Mouse (Mus musculus) inflammation-experienced regulatory T-cells, adult 6 months (primary cell): ENCODE measurements around the gene Mon1a. TPM values are rescaled to one million over a fixed set of nuclear protein-coding genes. Genes with fewer than 3 reads are reported as not detected.

Source experiments
- ATAC-seq: one replicate; pipeline ENCODE4 v1.8.0; 2017
- polyA plus RNA-seq, 3 experiments: library from polyadenylated mRNA; unstranded; fragments of 100-300 nt; shearing (Covaris generic); gene quantifications; one replicate each; pipeline ENCODE4 v1.2.1; 2017

Mon1a gene
- polyA plus RNA-seq, 3 experiments from 2014 or later: 10.2 to 11.9 (median 10.6) TPM

DNA sequence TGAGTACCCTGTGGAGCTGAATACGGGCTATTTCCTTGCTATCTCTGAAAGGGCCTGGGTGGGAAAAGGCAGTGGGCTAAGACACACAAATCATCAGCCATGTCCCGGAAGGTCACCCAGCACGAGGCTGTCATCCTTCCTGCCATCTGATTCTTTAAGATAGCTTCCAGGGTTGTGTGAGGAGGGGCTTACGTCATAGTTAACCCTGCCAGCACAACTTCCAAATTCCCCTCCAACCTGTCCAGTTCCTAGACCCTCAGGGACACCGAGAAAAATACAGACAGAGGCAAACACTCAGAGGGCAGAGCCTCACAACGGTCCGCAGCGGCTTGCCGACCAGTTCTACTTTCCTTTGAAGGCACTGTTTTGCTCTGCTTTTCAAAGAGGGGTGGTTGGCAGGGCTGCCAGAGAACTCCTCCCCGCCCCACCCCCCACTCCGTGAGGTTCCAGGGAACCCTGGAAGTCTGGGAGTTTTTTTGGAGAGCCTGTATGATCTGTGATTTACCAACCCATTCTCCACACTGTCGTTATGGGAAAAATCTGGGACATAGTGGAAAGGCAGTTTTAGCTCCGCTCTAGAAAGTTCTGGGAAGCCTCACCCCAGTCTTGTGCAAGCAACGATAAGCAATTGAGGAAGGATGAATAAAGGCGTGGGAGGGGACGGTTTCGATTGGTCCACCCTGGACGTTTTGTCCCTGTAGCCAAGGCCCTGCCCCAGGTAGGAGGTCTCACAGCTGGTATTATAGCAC is 20.6 kb downstream of the Mon1a start:
- no peak for ATAC-seq

- ATAC-seq: no peak
Observed at GRCm38 (mm10) chr9:107910025-107910769, 22.2 kb downstream of the Mon1a start.

GRCm38 (mm10) chr9:107914764-107915420 is 26.9 kb downstream of the Mon1a start:
- ATAC-seq: no peak

- no peak for ATAC-seq
Observed at GRCm38 (mm10) chr9:107917895-107918608, 30.1 kb downstream of the Mon1a start.

- ATAC-seq: no peak
Observed at GRCm38 (mm10) chr9:107918884-107919283, 30.9 kb downstream of the Mon1a start.

DNA sequence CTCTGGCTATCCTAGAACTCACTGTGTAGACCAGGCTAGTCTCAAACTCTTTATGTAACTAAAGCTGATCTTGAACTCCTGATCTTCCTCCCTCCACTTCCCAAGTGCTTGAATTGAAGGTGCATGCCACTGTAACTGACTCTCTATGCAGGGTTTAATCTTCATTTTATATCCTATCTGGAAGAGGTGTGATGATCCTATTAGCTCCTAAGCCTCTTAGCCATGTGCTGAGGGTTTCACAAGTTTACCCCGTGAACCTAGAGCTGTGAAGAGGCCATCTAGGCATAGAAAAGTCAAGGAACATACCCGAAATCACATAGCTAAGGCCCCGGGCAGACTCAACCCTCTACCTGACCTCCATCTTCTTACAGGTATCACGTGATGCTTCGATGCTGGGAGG is 31.5 kb downstream of the Mon1a start:
- no peak for ATAC-seq

DNA sequence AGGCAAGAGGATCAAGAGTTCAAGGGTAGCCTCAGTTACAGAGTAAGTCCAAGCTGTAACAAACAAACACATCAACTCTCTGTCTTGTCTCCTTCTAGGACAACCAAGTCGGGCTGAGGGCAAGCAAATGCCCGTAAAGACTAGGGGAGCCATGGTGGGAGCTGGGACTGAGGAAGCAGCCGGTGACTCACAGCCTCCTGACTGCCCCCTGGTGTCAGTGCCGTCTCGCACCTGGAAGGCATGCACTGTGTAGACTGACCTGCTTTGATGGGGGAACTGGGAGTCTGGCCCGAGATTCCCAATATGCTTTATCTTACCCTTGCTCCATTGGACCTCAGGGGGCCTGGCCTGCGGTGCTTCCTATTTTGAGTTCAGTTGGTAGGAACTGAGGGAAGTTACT is 35.1 kb downstream of the Mon1a start:
- ATAC-seq: no peak

GRCm38 (mm10) chr9:107923956-107924355 is 36.0 kb downstream of the Mon1a start:
- ATAC-seq: no peak

GRCm38 (mm10) chr9:107925251-107925650 is 37.3 kb downstream of the Mon1a start:
- no peak for ATAC-seq

- no peak for ATAC-seq
Observed at GRCm38 (mm10) chr9:107926920-107927420, 39.0 kb downstream of the Mon1a start.

DNA sequence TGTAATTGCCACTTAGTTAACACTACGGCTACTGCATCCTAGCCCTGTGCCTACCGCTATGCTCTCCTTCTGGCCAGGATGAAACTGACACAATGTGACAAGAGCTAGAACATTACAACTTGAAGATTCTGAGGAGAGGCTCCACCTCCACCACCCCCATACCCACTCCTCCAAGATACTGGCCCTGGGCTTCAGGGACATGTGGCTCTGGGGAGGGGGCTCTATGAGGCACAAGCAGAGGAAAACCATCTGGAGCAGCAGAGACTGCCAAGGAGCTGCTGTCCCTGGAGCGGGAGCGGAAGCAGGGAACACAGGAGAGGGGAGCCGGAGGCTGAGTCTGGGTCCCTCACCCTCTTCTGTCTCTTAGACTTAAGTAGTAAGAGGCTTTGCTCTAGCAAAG is 39.8 kb downstream of the Mon1a start:
- ATAC-seq: no peak

GRCm38 (mm10) chr9:107928169-107928568 is 40.2 kb downstream of the Mon1a start, which contains the start of gene Actl11:
Gene Actl11, plus strand, starts transcription at chr9:107928469.
- ATAC-seq: no peak

DNA sequence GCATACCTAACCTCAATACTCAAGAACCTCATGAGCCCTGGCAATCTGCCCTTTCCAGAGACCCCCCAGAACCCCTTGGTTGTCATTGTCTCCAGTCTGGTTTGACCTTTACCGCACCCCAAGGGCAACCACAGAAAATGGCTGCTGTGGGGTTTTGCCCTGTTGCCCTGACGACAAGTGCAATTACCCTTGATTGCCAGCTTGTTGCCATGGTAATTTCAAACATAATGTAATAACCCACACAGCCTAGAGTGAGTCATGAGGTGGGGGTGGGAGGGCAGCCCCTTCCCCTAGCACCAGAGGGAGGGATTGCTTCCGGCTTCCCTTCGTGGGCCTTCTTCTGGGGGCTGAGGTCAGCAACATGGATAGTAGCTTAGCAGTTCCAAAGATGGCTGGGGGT is 44.3 kb downstream of the Mon1a start:
- no peak for ATAC-seq

DNA sequence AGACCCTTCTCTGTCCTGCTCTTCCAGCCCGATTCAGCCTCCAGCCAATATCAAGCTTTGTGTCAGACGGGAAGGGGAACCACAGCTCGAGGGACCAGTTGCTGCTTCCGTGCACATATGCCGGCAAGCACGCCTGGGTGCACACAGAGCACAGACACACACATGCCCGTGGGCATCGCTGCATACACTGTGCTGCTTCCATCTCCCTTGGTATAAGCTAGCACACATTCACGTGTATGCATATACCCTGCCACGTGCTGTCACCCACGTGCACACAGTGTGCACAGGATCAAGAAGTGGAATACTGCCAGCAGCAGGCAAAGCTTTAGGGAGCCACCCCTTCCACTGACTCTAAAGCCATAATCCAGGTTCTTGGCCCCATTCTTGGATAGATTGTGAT is 46.2 kb downstream of the Mon1a start:
- ATAC-seq: no peak

DNA sequence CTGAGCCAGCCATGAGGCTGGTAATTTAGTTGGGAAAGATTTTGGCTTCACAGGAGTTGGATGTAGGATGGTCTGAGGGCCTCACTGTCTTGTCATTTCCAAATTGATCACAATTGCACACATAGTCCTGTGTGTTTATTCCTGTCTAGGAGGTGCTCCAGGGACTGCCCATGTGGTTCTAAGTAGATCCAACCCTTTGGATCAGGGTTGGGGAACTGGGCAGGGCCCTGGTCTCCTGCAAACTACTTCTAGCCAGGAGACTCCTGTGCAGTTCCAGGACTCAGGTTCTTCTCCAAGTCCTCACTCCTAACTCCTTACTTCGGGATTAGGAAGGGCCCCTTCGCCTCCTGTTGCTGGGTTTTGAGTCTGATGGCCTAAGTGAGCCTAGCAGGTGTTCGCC is 47.4 kb downstream of the Mon1a start, which contains the start of gene Camkv:
Gene Camkv (plus strand): TSS at position 301 of the 400 bp plus-strand sequence.
- ATAC-seq: no peak

DNA sequence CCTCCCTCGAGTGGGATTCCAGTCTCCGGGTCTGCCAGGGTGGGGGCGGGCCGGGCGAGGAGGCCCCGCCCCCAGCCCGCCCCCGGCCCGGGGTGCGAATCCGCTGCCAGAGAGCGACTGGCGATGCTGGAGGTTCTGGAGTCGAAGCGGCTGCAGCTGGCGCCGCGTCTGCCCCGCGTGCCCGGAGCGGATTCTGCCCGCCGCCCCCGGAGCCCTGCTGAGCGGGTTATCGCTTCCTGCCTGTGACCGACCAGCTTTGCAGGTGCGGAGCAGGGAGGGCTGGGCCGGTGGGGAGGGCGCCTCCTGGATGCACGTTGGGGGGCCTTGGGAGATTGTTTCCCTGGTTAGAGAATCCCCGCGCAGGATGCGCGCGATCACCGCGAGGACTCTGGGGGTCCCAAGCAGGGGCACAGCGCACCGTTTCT is 47.9 kb downstream of the Mon1a start:
- ATAC-seq: no peak

GRCm38 (mm10) chr9:107936215-107936822 is 48.4 kb downstream of the Mon1a start:
- no peak for ATAC-seq

GRCm38 (mm10) chr9:107936831-107937230 is 48.9 kb downstream of the Mon1a start:
- no peak for ATAC-seq

- ATAC-seq: no peak
Observed at GRCm38 (mm10) chr9:107947241-107948194, 59.6 kb downstream of the Mon1a start.

DNA sequence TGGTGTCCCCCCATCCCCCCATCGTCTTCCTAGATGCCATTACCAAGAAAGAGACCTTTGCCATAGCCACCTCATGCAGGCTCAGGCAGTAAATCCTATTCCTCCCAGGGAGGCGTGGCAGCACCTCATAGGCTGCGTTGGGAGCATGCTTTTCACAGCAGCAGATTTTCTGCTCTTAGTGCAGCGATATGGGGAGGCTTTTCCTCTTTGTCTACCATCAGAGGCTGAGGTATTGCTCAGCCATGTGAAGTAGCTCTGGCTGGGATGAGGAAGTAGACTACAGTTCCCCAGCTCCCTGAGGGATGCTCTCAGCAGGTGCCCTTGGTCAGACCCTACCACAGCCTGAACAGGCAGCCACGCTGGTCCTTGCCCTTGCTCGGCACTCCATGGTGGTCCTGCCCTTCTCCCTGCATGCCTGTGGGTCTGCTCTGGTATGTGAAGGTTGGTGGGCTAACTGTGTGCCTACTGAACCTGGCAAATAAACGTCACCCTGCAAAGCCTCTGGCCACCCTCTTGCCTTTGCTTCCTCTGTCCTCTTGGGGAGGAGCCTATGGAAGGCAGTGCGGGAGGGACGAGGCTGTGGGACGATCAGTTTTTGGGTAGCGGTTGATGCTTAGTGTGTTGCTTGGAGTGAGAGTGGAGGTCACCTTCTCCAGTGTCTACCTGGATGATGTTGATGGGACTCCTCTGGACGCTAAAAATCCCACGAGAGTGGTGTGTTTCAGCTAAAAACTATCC is 61.4 kb downstream of the Mon1a start:
- ATAC-seq: no peak
